Mouse (Mus musculus): ENCODE measurements around the gene Fam170b. TPM values are rescaled to one million over a fixed set of nuclear protein-coding genes. Genes with fewer than 3 reads are reported as not detected.

Fam170b gene
- polyA plus RNA-seq, 1 experiment from 2014 or later, result 0.23 TPM

DNA sequence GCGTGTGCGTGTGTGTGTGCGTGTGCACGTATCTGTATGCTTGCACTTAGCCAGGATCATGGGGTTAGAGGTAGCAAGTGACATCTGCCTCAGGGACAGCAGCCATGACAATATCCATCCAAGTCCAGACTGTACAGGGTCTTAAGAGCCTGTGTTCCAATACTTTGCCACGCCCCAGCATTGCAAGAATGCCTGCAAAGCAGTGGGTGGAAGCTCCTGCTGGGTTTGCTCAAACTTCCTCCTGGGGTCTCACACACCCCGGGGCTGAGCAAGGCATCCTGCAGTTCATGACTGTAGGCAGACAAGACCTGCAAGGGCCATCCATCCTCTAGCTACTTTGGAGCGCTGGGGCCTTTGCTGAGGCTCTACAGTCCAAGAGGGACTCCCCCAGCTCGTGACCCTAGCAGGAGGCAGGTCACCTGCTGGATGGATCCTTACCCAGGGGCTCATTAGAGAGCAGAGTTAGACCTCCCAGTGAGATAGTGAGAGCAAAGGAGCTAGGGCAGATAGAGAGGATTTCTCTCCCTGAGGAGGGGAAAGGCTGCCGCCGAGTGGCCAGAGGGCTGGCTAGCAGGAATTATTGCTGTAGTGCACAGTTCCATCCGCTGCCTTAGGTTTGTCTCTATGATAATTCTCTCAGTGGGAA lies 32.6 kb upstream of the Fam170b start:
- Histone ChIP-seq H3K4me2 (replicated peaks; ENCODE audit: low read depth, low read length) (no peak overlapping the region), H3K27me3 (ENCODE audit: control insufficient read depth, insufficient read depth, low read length) (no peaks in the 10 kb centered on the region), H3K27ac (ENCODE audit: low read length) (no peak overlapping the region), H3K36me3 (ENCODE audit: control insufficient read depth, insufficient read depth, low read length) (no peaks in the 10 kb centered on the region), H3K4me1 (ENCODE audit: control insufficient read depth, insufficient read depth, low read length) (no peaks in the 10 kb centered on the region), H3K9ac (replicated peaks; ENCODE audit: low read depth, low read length) (no peak overlapping the region), H3K4me3 (ENCODE audit: low read depth, low read length) (no peak overlapping the region), H3K9me3 (ENCODE audit: control insufficient read depth, low read depth, low read length) (no peaks in the 10 kb centered on the region)
- ATAC-seq (ENCODE audit: insufficient number of reproducible peaks, insufficient read depth, low FRiP score, low read depth), result no peak
- 58% methylated on average over 11 of the region's 11 CpGs for WGBS

DNA sequence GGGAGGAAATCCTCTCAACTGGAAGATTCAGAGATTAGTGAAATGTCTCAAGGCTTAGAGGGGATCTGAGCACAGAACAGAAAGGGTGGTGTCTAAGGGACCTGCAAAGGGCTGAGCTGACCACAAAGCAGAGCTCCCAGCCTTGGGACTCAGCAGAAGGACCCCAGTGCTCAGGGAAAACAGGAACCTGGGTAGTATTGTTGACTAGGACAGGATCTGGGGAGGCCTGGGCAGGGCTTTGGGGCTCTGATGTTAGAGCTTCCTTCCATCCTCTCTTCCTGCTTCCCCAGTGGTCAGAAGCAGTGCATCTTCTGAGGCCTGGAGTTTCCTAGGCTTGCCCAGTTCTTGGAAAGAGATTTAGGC lies 32.1 kb upstream of the Fam170b start:
- no peak for ATAC-seq (ENCODE audit: insufficient number of reproducible peaks, insufficient read depth, low FRiP score, low read depth)
- no peaks in the 10 kb centered on the region for H3K27me3 ChIP-seq (ENCODE audit: control insufficient read depth, insufficient read depth, low read length)
- no peak overlapping the region for H3K4me3 ChIP-seq (ENCODE audit: low read depth, low read length)

DNA sequence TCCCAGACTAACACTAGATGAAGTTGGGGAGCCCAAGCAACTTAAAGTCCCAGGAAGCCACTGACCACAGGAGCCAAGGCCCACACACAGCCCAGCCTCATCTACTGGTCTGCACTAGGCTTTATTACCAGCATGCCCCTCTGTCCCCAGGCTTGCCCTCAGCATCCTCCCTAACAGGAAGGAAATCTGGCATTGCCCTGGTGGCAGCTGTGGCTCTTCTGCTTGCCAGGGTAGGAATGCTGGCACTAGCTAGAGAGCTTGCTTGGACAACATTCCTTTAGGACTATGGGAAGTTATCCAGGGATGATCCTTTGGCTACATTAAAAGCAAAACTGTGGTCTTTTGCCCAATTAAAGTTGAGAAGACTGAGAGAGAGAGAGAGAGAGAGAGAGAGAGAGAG lies 23.7 kb upstream of the Fam170b start:
- Histone ChIP-seq H3K4me3 (ENCODE audit: low read depth, low read length) (no peak overlapping the region), H3K9ac (replicated peaks; ENCODE audit: low read depth, low read length) (no peak overlapping the region), H3K4me2 (replicated peaks; ENCODE audit: low read depth, low read length) (no peak overlapping the region), H3K36me3 (ENCODE audit: control insufficient read depth, insufficient read depth, low read length) (no peaks in the 10 kb centered on the region), H3K9me3 (ENCODE audit: control insufficient read depth, low read depth, low read length) (no peaks in the 10 kb centered on the region), H3K27ac (ENCODE audit: low read length) (no peak overlapping the region), H3K4me1 (ENCODE audit: control insufficient read depth, insufficient read depth, low read length) (no peaks in the 10 kb centered on the region), H3K27me3 (ENCODE audit: control insufficient read depth, insufficient read depth, low read length) (no peaks in the 10 kb centered on the region)
- no peak for ATAC-seq (ENCODE audit: insufficient number of reproducible peaks, insufficient read depth, low FRiP score, low read depth)

More for the DNA sequence above, 32.1 kb upstream of the Fam170b start:
- no peak overlapping the region for H3K4me2 ChIP-seq (replicated peaks; ENCODE audit: low read depth, low read length)
- H3K9ac ChIP-seq (replicated peaks; ENCODE audit: low read depth, low read length), result no peak overlapping the region
- H3K4me1 ChIP-seq (ENCODE audit: control insufficient read depth, insufficient read depth, low read length), result no peaks in the 10 kb centered on the region
- no peak overlapping the region for H3K27ac ChIP-seq (ENCODE audit: low read length)
- no peaks in the 10 kb centered on the region for H3K36me3 ChIP-seq (ENCODE audit: control insufficient read depth, insufficient read depth, low read length)
- H3K9me3 ChIP-seq (ENCODE audit: control insufficient read depth, low read depth, low read length), result no peaks in the 10 kb centered on the region

DNA sequence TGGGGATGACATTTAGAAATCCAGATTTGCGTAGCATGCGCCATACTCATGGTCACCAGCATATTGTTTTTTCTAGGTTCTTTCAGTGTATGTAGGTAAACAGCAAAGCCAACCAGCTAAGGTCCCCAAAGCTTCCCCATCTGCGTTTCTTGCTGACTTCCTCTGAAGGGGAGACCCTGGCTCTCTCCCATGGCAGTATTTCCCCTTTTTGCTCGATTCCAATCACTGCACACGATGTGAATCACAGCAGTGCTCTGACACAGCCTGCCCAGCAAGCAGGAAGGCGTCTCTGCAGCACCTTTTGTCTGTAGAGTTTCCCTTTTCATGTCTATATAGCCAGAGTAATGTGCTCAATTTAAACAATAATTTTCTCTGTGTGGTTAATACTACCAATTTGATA lies 21.3 kb upstream of the Fam170b start:
- Histone ChIP-seq H3K9ac (replicated peaks; ENCODE audit: low read depth, low read length) (no peak overlapping the region), H3K4me3 (ENCODE audit: low read depth, low read length) (no peak overlapping the region), H3K36me3 (ENCODE audit: control insufficient read depth, insufficient read depth, low read length) (no peaks in the 10 kb centered on the region), H3K27ac (ENCODE audit: low read length) (no peak overlapping the region), H3K9me3 (ENCODE audit: control insufficient read depth, low read depth, low read length) (no peaks in the 10 kb centered on the region), H3K4me1 (ENCODE audit: control insufficient read depth, insufficient read depth, low read length) (no peaks in the 10 kb centered on the region), H3K4me2 (replicated peaks; ENCODE audit: low read depth, low read length) (no peak overlapping the region), H3K27me3 (ENCODE audit: control insufficient read depth, insufficient read depth, low read length) (no peaks in the 10 kb centered on the region)
- 70% methylated on average over 6 of the region's 6 CpGs for WGBS
- no peak for ATAC-seq (ENCODE audit: insufficient number of reproducible peaks, insufficient read depth, low FRiP score, low read depth)

DNA sequence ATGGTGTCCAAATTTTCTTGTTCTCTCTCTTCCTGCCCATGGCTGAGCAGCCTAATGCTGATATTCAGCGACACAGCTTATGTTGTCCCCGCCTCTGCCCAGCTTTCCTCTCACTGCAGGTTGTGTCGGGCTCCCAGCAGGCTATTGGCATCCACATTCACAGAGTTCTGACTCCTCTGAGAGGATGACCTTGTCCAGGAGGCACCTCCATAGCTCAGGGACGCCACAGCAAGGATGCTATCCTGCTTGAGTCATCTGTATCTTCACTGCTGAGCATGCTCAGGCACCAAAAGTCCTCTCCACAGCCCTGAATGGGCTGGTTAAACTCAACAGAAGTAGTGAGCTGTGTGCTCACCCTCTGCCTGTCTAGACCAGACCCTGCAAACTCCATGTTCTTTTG lies 18.8 kb upstream of the Fam170b start:
- Histone ChIP-seq H3K4me1 (ENCODE audit: control insufficient read depth, insufficient read depth, low read length) (peaks cover 4% of the 10 kb centered on the region; the same call in 1 of the 2 replicates), H3K36me3 (ENCODE audit: control insufficient read depth, insufficient read depth, low read length) (no peaks in the 10 kb centered on the region), H3K4me2 (replicated peaks; ENCODE audit: low read depth, low read length) (no peak overlapping the region), H3K27me3 (ENCODE audit: control insufficient read depth, insufficient read depth, low read length) (no peaks in the 10 kb centered on the region), H3K9ac (replicated peaks; ENCODE audit: low read depth, low read length) (no peak overlapping the region), H3K9me3 (ENCODE audit: control insufficient read depth, low read depth, low read length) (no peaks in the 10 kb centered on the region), H3K4me3 (ENCODE audit: low read depth, low read length) (no peak overlapping the region), H3K27ac (ENCODE audit: low read length) (no peak overlapping the region)
- 66% methylated on average over 4 of the region's 4 CpGs for WGBS
- ATAC-seq (ENCODE audit: insufficient number of reproducible peaks, insufficient read depth, low FRiP score, low read depth), result no peak

DNA sequence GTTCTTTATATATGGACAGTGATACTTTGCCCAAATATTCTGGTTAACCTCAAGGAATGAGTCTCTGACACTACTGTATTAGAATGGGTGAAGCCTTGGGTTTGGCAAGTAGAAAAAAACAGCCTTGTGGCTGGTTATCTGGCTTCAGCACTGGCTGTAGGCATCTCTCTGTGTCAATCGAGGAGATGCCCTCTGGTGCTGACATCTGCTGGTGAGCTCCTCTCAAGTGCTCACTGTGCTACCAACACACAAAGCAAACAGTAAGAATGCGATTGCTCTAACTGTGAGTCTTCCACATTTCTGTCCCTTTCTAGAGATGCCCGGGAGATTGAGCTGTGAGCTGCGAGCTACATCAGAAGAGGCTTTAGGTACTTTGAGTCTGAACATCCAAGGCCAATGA lies 17.2 kb upstream of the Fam170b start:
- no peaks in the 10 kb centered on the region for H3K27me3 ChIP-seq (ENCODE audit: control insufficient read depth, insufficient read depth, low read length)
- no peaks in the 10 kb centered on the region for H3K36me3 ChIP-seq (ENCODE audit: control insufficient read depth, insufficient read depth, low read length)
- peaks cover 4% of the 10 kb centered on the region; the same call in 1 of the 2 replicates for H3K4me1 ChIP-seq (ENCODE audit: control insufficient read depth, insufficient read depth, low read length)
- no peak overlapping the region for H3K4me3 ChIP-seq (ENCODE audit: low read depth, low read length)
- H3K9ac ChIP-seq (replicated peaks; ENCODE audit: low read depth, low read length), result no peak overlapping the region
- no peak for ATAC-seq (ENCODE audit: insufficient number of reproducible peaks, insufficient read depth, low FRiP score, low read depth)
- H3K9me3 ChIP-seq (ENCODE audit: control insufficient read depth, low read depth, low read length), result no peaks in the 10 kb centered on the region
- H3K27ac ChIP-seq (ENCODE audit: low read length), result no peak overlapping the region
- 72% methylated on average over 4 of the region's 4 CpGs for WGBS
- no peak overlapping the region for H3K4me2 ChIP-seq (replicated peaks; ENCODE audit: low read depth, low read length)

DNA sequence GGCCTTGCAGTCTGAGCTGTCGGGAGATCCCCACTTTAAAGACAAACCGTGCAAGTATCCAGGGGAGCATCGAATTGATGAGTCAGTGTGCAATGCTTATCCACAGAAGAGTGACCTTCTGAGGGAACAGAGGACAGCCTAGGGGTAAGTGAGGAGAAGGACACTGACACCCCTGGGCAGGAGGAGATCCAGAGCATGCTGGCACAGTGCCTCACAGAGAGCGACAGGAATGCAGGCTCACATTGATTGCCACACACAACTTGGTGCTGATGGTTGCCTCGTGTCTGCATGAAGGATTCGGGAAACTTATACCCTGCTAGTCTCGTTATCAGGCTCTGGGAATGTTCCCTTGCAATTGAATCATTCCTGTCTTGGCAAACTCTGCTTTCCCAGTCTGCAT lies 16.5 kb upstream of the Fam170b start:
- no peak overlapping the region for H3K27ac ChIP-seq (ENCODE audit: low read length)
- WGBS, result 57% methylated on average over 7 of the region's 7 CpGs
- ATAC-seq (ENCODE audit: insufficient number of reproducible peaks, insufficient read depth, low FRiP score, low read depth), result no peak
- no peak overlapping the region for H3K9ac ChIP-seq (replicated peaks; ENCODE audit: low read depth, low read length)
- peaks cover 4% of the 10 kb centered on the region; the same call in 1 of the 2 replicates for H3K4me1 ChIP-seq (ENCODE audit: control insufficient read depth, insufficient read depth, low read length)
- H3K4me2 ChIP-seq (replicated peaks; ENCODE audit: low read depth, low read length), result no peak overlapping the region
- H3K9me3 ChIP-seq (ENCODE audit: control insufficient read depth, low read depth, low read length), result no peaks in the 10 kb centered on the region
- no peaks in the 10 kb centered on the region for H3K36me3 ChIP-seq (ENCODE audit: control insufficient read depth, insufficient read depth, low read length)
- H3K4me3 ChIP-seq (ENCODE audit: low read depth, low read length), result no peak overlapping the region
- no peaks in the 10 kb centered on the region for H3K27me3 ChIP-seq (ENCODE audit: control insufficient read depth, insufficient read depth, low read length)

DNA sequence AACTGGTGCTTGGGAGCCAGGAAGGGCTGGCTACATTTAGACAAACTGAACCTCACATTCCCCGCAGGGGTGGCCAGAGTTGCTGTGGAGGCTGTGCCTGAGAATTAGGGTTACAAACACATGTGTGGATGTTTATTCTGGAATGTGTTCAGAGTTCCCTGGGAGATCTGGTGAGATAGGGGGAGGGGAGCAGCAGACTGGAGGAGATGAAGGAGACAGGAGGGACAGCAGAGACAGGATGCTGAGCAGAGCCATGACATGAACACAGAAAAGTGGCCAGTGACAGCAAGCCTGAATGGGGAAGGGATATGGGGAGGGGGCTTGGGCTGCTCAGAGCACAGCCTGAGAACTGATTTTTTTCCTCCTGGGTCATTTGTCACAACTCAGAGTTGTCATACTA lies 14.5 kb upstream of the Fam170b start:
- Histone ChIP-seq H3K9ac (replicated peaks; ENCODE audit: low read depth, low read length) (no peak overlapping the region), H3K27me3 (ENCODE audit: control insufficient read depth, insufficient read depth, low read length) (no peaks in the 10 kb centered on the region), H3K9me3 (ENCODE audit: control insufficient read depth, low read depth, low read length) (no peaks in the 10 kb centered on the region), H3K27ac (ENCODE audit: low read length) (no peak overlapping the region), H3K36me3 (ENCODE audit: control insufficient read depth, insufficient read depth, low read length) (no peaks in the 10 kb centered on the region), H3K4me2 (replicated peaks; ENCODE audit: low read depth, low read length) (no peak overlapping the region), H3K4me1 (ENCODE audit: control insufficient read depth, insufficient read depth, low read length) (peaks cover 7% of the 10 kb centered on the region), H3K4me3 (ENCODE audit: low read depth, low read length) (no peak overlapping the region)
- 29% methylated on average over 1 of the region's 1 CpGs for whole genome bisulfite sequencing
- no peak for ATAC-seq (ENCODE audit: insufficient number of reproducible peaks, insufficient read depth, low FRiP score, low read depth)

DNA sequence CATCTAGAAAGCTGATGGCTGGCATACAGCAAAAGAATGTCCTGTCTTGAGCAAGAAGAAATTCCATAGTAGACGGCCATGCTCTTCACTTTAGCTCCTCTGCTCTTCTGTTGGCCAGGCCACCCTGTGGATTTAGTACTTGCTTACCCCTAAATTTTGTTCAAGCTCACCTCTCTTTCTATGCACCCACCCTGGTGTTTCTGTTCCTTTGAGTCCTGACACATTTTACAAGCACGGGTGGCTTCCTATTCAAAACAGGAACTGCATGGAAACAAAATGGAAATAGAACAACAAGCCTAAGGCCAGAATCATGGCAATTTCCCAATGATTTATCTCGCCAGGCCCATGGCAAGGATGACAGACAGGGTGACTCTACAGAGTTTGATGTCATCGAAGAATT lies 10.9 kb upstream of the Fam170b start:
- Histone ChIP-seq H3K36me3 (ENCODE audit: control insufficient read depth, insufficient read depth, low read length) (no peaks in the 10 kb centered on the region), H3K9ac (replicated peaks; ENCODE audit: low read depth, low read length) (no peak overlapping the region), H3K9me3 (ENCODE audit: control insufficient read depth, low read depth, low read length) (no peaks in the 10 kb centered on the region), H3K4me2 (replicated peaks; ENCODE audit: low read depth, low read length) (no peak overlapping the region), H3K27ac (ENCODE audit: low read length) (no peak overlapping the region), H3K4me3 (ENCODE audit: low read depth, low read length) (no peak overlapping the region), H3K27me3 (ENCODE audit: control insufficient read depth, insufficient read depth, low read length) (no peaks in the 10 kb centered on the region), H3K4me1 (ENCODE audit: control insufficient read depth, insufficient read depth, low read length) (peaks cover 33% of the 10 kb centered on the region)
- WGBS, result 78% methylated on average over 4 of the region's 4 CpGs
- ATAC-seq (ENCODE audit: insufficient number of reproducible peaks, insufficient read depth, low FRiP score, low read depth), result no peak
